Mouse (Mus musculus): ENCODE measurements at regions not wholly inside any gene's neighbourhood (a gene's known extent, or its start where the extent isn't known, plus 50 kb on each side); places are given as distances from the start of the nearest gene placed in this dataset.

DNA sequence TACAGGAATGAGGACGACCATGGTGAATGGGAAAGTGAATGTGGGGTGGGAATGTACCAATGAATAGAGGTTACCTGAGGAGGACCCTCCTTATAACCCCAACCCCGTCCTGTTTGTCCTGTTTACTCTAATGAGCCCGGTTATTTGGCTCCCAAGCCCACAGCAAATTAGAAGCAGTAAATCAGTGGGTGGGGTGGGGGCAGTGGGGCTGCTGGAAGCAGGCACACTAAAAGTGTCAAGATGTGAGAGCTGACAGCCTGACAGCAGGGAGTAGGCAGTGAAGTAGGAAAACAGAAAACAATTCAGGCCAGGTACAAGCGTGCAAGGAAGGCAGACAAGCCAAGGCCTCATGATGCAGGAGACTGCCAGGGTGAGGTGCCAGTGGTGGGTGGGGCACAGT, 108.1 kb upstream of the Pja1 start:
- no peak for TF ChIP-seq CTCF (IDR thresholded peaks at IDR 0.05; ENCODE audit: low read depth)
- TF ChIP-seq EP300 (IDR thresholded peaks at IDR 0.05; ENCODE audit: low read depth), result no peak
